Mouse (Mus musculus) thymus, adult 2 months (tissue): ENCODE measurements around the gene Clcf1. TPM values are rescaled to one million over a fixed set of nuclear protein-coding genes. Genes with fewer than 3 reads are reported as not detected.
A peak's percentile ranks its signal among the peaks of the same experiment; 100 is the strongest.

Experiments
- DNase-seq: peaks from one replicate; pipeline ENCODE4 v3.0.0; 2021
- H3K27ac ChIP-seq: fragments of 200-500 bp; 2 replicates; pipeline ENCODE4 v1.5.1; 2012; ENCODE audit warnings: low read length, control low read depth; ENCODE audit not compliant: control insufficient read depth, insufficient read depth
- H3K27me3 ChIP-seq: fragments of 200-500 bp; 2 replicates; pipeline ENCODE4 v1.6.1; 2012; ENCODE audit warnings: mild to moderate bottlenecking, low read length, moderate library complexity, mixed read lengths; ENCODE audit not compliant: control insufficient read depth, insufficient read depth
- H3K36me3 ChIP-seq: fragments of 200-500 bp; 2 replicates; pipeline ENCODE4 v1.6.1; 2012; ENCODE audit warnings: mild to moderate bottlenecking, low read length, moderate library complexity; ENCODE audit not compliant: control insufficient read depth, insufficient read depth
- H3K4me1 ChIP-seq: fragments of 200-500 bp; replicated peaks from 2 replicates; pipeline ENCODE4 v1.6.1; 2012; ENCODE audit warnings: low read length; ENCODE audit not compliant: control insufficient read depth, insufficient read depth
- H3K4me3 ChIP-seq: fragments of 200-500 bp; 2 replicates; pipeline ENCODE4 v1.5.1; 2012; ENCODE audit warnings: mild to moderate bottlenecking, low read length, control low read depth, moderate library complexity; ENCODE audit not compliant: control insufficient read depth, insufficient read depth
- CTCF ChIP-seq: fragments of 200-500 bp; IDR thresholded peaks from 2 replicates; pipeline ENCODE4 v1.5.1; 2012; ENCODE audit warnings: mild to moderate bottlenecking, control low read depth, low read length, moderate library complexity, borderline replicate concordance; ENCODE audit not compliant: control insufficient read depth, poor library complexity, insufficient read depth; ENCODE audit errors: extremely low read depth
- POLR2A ChIP-seq: fragments of 200-500 bp; IDR thresholded peaks from 2 replicates; pipeline ENCODE4 v1.6.1; 2012; ENCODE audit warnings: mild to moderate bottlenecking, low read length, control low read depth, moderate library complexity; ENCODE audit not compliant: control insufficient read depth, poor library complexity, insufficient read depth; ENCODE audit errors: extremely low read depth
- WGBS: fragments of 180-500 bp; shearing (Covaris S2); methylation state at CpG from one replicate; pipeline ENCODE4 v1.1.7; 2018; 5-methylcytosine and 5-hydroxymethylcytosine counted together
- polyA plus RNA-seq: library from polyadenylated mRNA; depleted of rRNA; stranded (reverse); fragments of >200 nt; gene quantifications from 2 replicates; pipeline ENCODE4 v1.2.3, GENCODE M21; 2012

Gene Clcf1
- polyA plus RNA-seq, 1 experiment: 32.9 TPM

- no peaks in the 10 kb centered on the region for H3K36me3 ChIP-seq
- no peak overlapping the region for H3K4me3 ChIP-seq
- TF ChIP-seq CTCF (no peak), POLR2A (no peak)
- no peak for DNase-seq
- 26% methylated on average over 14 of the region's 14 CpGs for WGBS
- peaks cover 2% of the 10 kb centered on the region; the same call in 1 of the 2 replicates for H3K27me3 ChIP-seq
- H3K27ac ChIP-seq: peak overlapping the region; percentile 18
- H3K4me1 ChIP-seq: peaks cover 42% of the 10 kb centered on the region
Observed at GRCm38 (mm10) chr19:4220957-4221743, 7.1 kb downstream of the Clcf1 start.

GRCm38 (mm10) chr19:4222165-4222564 lies 8.1 kb downstream of the Clcf1 start:
- Histone ChIP-seq H3K4me3 (no peak overlapping the region), H3K27me3 (no peaks in the 10 kb centered on the region), H3K36me3 (no peaks in the 10 kb centered on the region), H3K27ac (no peak overlapping the region), H3K4me1 (peaks cover 48% of the 10 kb centered on the region)
- no peak for DNase-seq
- no peak for TF ChIP-seq CTCF
- TF ChIP-seq POLR2A: no peak
- 33% methylated on average over 11 of the region's 11 CpGs for WGBS

GRCm38 (mm10) chr19:4226779-4227178 lies 12.7 kb downstream of the Clcf1 start:
- H3K27ac ChIP-seq: no peak overlapping the region
- TF ChIP-seq CTCF (no peak), POLR2A (no peak)

GRCm38 (mm10) chr19:4227446-4227845 lies 13.4 kb downstream of the Clcf1 start:
- H3K4me1 ChIP-seq: peaks cover 27% of the 10 kb centered on the region
- 40% methylated on average over 5 of the region's 5 CpGs for WGBS

More at GRCm38 (mm10) chr19:4226779-4227178, 12.7 kb downstream of the Clcf1 start:
- no peak overlapping the region for H3K4me3 ChIP-seq
- WGBS: 44% methylated on average over 7 of the region's 7 CpGs
- H3K4me1 ChIP-seq: peaks cover 30% of the 10 kb centered on the region
- no peaks in the 10 kb centered on the region for H3K36me3 ChIP-seq
- no peaks in the 10 kb centered on the region for H3K27me3 ChIP-seq
- DNase-seq: no peak

GRCm38 (mm10) chr19:4227894-4228678 lies 14.0 kb downstream of the Clcf1 start:
- Histone ChIP-seq H3K4me3 (no peak overlapping the region), H3K27ac (peak overlapping the region; percentile 8; the same call in 1 of the 2 replicates), H3K36me3 (no peaks in the 10 kb centered on the region), H3K4me1 (peaks cover 27% of the 10 kb centered on the region), H3K27me3 (no peaks in the 10 kb centered on the region)
- 12% methylated on average over 8 of the region's 8 CpGs for WGBS
- TF ChIP-seq POLR2A: no peak
- TF ChIP-seq CTCF: no peak
- DNase-seq: peak; percentile 74

More at GRCm38 (mm10) chr19:4227446-4227845, 13.4 kb downstream of the Clcf1 start:
- DNase-seq: no peak
- TF ChIP-seq CTCF (no peak), POLR2A (no peak)
- Histone ChIP-seq H3K27me3 (no peaks in the 10 kb centered on the region), H3K4me3 (no peak overlapping the region), H3K27ac (peak overlapping the region; percentile 8; the same call in 1 of the 2 replicates), H3K36me3 (no peaks in the 10 kb centered on the region)

GRCm38 (mm10) chr19:4228891-4229290 lies 14.9 kb downstream of the Clcf1 start:
- H3K4me1 ChIP-seq: peaks cover 27% of the 10 kb centered on the region
- H3K27ac ChIP-seq: no peak overlapping the region
- no peak for DNase-seq
- no peaks in the 10 kb centered on the region for H3K36me3 ChIP-seq
- TF ChIP-seq CTCF (no peak), POLR2A (no peak)
- no peaks in the 10 kb centered on the region for H3K27me3 ChIP-seq
- H3K4me3 ChIP-seq: no peak overlapping the region
- WGBS: 93% methylated on average over 4 of the region's 4 CpGs
